Mouse (Mus musculus): ENCODE measurements around the gene Celsr2.

DNA sequence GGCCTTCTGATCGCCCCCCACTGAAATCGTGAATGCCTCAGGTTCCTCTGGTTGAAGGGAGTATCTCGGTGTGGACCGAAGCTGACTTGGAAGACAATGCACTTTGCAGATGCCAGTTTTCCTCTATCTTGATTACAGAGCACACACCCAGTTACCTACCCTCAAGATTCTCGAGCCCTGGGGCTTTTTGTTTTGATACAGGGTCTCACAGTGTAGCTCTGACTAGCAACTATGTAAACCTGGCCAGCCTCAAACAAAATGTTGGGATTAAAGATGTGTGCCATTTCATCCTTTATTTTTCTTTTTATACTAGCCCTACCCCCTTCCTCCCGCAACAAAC lies 30.0 kb upstream of the Celsr2 start:
- TF ChIP-seq CTCF (conservative IDR thresholded peaks at IDR 0.05; ENCODE audit: insufficient read depth, insufficient read length, low read depth, low read length) (no peak), POLR2A (IDR thresholded peaks at IDR 0.05; ENCODE audit: low read depth, low read length) (no peak)
